Mouse (Mus musculus): ENCODE measurements around the gene Sumf1.

Gene Sumf1

DNA sequence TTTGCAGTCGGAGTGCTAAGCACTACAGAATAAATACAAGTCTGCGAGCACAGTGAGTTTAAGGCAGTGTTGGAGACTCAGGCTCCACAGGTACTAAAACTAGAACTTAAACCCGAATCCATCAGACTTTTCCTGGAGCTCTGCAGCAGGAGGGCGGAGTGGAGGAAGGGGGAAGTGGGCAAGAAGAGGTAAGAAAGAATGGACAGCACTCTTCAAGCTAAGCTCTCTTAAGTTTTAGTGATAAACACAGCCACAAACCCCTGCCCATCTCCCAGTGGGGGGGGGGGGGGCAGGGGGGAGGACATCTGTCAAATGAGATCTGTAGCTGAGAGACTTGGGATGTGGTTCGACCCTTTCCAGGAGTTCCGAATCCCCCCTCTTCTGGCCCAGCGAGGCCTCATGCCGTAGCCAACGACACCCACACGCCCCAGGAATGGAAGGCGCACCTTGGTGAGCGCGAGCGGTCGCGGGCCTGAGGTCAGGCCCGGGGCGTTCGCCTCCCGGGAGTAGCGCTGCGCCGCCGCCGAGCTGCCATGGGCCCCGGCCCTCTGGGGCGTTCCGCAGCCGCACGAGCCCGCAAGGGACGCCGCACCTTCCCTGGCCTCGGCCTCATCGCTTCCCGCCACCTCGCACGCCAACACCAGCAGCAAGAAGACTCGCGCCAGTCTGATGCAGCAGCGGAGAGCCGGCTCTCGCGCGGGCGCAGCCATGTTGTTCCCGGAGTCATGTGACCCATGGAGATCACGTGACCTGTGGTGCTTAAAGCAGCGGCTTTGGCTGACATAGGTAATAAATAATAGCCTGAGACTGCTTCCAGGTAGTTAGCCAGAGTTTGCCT is at the start of gene Sumf1:
TSS of gene Sumf1 (minus strand) at position 736 of the 838 bp plus-strand sequence.
- DNase-seq, result peak; percentile 97

DNA sequence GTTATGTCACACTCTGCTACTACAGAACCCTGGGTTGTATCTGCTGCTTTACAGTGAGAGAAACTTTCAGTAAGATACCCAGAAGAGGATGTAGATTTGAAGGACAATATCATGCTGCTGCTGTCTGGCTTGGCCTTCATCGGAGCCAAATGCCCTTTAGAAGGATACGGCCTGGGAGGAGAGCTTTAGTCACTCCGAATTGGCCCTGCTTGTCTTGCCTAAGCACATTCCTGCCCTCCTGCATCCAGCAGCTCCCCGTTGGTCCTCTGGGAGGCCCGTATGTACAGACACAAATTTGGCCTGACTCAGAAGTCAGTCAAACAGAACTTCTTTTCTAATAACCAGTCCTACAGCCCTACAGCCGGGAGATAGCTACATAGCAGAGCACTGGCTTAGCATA is 49.2 kb upstream of the Sumf1 start:
- DNase-seq, result no peak

- peak; percentile 41 for DNase-seq
These were observed 47.7 kb upstream of the Sumf1 start for GRCm38 (mm10) chr6:108233070-108233469.

DNA sequence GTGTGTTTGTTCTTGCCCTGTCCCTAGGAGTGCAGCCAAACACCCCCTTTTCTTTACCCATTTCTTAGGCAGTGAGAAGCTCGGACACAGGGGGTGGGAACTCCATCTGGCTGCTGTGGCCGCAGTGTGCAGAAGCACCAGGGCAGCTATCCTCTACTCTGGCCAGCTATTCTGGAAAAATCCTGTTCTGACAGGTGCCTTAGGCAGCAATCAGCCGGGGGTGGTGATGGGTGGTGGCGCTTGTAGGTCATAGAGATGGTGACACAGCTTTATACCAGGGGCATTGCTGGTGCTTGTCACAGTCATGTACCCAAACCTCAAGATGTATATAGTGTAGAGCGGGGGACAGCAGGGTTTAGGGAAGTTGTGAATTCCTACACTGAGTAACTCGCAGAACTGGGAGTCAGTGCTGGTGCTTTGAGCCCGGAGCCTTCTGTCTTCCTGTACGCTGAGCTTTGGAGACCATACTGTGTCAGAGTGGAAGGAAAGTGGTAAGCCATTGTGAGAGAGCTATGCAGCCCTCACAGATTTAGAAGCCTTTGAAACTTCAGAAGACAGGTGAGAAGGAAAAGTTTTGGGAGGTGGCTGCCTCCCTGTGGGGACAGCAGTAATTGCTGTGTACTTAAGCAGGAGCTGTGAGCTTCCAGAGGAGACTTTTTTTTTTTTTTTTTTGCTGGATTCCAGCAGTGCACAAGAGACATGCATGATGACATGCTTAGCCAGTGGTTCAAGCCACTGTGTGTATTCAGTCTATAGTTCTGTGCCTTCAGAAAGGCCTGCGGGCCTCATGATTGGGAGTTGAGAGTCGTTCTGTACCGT is 46.7 kb upstream of the Sumf1 start:
- DNase-seq, result no peak

DNA sequence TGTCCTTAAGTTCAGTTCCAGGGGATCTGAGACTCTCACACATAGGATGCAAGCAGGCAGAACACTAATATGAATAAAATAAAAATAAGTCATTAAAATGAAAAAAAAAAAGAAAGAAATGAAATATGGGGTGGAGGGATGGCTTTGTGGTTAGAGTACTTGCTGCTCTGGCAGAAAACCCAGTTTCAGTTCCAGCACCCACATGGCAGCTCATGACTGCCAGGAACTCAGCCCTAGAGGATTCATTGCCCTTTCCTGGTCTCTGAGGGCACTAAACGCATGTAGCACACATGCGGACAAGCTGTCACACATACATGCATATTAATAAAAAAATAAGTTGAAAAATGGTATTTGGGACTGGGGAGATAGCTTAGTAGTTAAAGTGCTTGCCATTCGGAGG is 45.2 kb upstream of the Sumf1 start:
- DNase-seq, result no peak

- no peak for DNase-seq
These were observed 43.2 kb upstream of the Sumf1 start for GRCm38 (mm10) chr6:108228601-108229000.

DNA sequence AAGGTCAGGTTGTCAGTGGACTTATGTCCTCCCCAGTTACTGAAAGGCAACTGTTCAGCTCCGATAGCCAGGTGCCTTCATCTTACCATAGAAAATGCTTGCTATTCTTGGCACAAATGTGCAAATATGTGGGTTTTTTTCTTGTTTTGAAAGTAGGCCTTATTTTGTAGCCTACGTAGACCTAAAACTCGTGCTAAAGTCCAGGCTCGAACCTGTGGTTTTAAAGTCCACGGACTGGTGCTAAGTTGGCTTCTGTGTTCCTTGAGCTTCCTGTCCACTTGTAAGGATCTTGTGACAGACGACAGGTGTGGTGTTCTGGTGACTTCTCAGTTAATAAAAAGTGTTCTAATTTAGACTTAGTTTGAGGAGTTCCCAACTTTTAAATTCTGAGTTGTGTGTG is 42.7 kb upstream of the Sumf1 start:
- no peak for DNase-seq

DNA sequence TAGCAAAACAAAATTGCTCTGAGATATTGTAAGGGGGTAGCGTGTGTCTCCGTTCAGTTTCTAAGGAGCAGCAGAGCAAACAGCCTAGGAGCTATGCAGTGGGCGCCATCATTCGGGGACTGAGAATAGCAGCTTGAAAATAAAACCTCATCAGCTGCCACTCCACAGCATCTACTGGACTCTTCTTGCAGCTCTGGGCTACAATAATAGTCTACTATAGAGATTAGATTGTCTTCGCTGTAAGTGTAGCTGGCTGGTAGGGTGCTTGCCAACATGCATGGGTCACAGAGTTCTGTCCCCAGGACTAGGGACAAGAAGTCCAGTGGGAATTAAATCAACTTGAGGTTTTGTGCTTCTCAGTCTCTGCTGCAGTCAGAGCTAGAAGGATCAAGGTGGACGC is 42.1 kb upstream of the Sumf1 start:
- DNase-seq, result no peak

DNA sequence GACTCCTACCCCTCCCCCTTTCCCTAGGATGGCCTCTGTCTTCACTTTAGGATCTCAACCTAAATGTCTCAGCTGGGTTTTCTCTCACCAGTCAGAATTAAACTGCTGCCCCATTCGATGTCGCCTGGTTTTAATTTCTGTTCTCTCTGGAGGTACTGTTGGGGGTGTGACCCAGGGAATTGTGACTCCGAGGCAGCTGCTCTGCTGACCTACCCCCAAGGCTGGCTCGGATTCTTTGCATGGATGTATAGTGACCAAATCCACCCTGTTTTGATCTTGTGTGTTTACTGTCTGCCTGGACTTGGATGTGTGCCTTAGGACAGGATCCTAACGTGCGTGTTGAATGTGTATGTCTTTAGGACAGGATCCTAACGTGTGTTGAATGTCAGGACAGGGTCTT is 40.8 kb upstream of the Sumf1 start:
- DNase-seq, result no peak

- DNase-seq, result no peak
These were observed 39.6 kb upstream of the Sumf1 start for GRCm38 (mm10) chr6:108225027-108225426.

DNA sequence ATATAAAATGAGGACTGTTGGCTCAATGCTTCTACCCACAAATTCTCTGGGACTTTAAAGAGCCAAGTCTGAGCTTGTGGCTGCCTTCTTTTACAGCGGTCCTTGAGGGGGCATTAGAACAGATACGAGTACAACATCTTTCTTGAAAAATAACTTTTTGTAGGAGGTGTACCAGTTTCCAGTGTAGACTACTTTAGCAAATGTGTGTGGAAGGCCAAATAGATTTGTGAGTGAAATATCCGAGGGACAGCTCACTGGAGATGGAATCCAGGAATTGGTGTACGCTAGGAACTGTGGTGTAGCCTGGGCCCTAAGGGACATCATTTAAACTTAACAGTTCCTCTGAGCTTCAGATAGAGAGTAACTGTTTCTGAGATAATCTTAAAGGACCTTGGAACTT is 39.0 kb upstream of the Sumf1 start:
- DNase-seq, result no peak

- no peak for DNase-seq
These were observed 37.5 kb upstream of the Sumf1 start for GRCm38 (mm10) chr6:108222875-108223274.

DNA sequence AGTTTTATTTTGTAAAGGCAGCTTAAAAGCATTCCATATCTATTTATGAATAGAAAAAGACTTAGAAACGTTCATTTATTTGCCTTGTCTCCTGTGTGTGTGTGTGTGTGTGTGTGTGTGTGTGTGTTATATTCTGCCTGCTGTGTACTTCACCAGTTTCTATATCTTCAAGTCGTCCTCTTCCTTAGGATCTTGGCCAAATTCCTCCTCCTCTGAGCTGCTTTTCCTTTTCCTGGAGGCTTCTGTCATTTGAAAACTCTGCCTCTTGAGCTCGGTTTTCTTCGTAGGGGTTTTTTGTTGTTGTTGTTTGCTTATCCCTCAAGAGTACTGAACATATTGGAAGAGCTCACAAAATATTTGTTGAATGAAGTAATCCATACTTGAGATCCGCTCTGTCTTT is 37.1 kb upstream of the Sumf1 start:
- no peak for DNase-seq

DNA sequence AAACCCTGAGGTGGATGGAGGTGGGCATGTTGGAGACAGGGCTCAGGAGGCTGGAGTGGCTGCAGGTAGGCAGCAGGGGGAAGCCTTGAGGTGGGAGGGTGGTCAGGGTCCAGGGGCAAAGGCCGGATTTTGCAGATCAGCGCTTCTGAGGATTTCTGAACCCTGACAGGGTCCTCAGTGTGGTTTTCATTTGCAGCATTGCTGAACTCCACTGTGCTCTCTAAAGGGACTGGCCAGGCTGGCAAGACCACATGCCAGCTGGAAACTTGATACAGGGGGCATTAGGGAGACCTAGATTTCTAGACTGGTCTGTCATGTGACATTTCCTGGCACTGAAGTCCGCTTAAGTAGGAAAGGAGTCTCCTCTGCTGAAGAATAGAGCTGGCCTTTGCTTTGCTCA is 32.6 kb upstream of the Sumf1 start:
- no peak for DNase-seq

- peak; percentile 38 for DNase-seq
These were observed 31.4 kb upstream of the Sumf1 start for GRCm38 (mm10) chr6:108216832-108217231.

DNA sequence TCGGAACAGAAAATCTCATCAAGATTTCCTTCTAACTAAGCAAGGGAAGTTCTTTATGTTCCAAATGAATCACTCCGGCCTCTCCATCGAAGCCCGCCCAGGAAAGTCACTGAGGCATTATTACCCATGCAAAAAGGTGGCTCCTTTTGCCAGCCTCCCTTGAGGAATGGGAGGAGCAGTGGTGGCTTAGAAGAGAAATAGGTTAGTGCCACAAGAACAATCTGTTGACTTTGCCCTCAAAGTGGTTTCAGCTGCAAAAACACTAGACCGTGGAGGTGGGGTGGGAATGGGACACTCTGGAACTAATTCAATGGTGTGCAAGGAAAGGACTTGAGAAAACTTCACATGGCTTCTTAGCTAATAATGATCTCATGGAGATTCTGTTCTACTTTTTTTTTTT is 30.7 kb upstream of the Sumf1 start:
- peak; percentile 78 for DNase-seq

- DNase-seq, result no peak
These were observed 29.0 kb upstream of the Sumf1 start for GRCm38 (mm10) chr6:108214294-108214925.

DNA sequence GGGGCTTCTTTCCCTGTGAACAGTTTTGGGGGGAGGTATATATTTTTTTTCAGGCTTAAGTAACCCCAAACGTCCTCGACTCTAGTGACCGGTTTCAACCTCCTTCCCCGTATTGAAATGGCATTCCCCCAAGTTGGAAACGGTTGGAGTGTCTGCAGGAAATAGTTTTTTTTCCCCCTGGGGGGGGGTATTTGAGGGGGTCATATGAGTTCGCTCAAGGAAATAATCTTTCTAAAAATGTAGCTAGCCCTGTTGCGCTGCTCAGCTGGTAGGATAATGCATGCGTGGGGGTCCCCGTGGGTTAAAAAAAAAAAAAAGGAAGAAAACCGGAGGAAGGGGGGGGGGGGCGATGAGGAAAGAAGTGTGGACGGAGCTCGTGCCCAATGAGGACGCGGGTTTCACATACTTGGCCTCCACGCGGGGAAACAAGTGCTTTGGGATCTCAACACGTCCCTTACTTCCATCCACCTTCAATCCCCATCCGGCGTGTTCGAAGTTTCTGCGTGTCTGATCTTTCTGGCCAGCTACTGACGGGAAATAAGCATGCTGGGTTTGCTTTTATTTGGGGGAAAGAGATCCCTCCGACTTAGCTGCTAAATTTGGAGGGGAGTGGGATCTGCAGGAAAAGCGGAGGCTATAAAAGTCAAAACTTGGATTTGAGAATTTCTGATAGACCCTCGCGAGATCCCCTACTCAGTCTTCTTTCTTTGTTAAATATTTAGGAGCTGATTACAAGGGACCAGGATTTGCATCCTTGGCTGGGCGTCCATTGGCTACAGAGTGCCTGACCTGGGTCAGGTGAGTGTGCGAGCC is 28.3 kb upstream of the Sumf1 start:
- peak; percentile 45 for DNase-seq

DNA sequence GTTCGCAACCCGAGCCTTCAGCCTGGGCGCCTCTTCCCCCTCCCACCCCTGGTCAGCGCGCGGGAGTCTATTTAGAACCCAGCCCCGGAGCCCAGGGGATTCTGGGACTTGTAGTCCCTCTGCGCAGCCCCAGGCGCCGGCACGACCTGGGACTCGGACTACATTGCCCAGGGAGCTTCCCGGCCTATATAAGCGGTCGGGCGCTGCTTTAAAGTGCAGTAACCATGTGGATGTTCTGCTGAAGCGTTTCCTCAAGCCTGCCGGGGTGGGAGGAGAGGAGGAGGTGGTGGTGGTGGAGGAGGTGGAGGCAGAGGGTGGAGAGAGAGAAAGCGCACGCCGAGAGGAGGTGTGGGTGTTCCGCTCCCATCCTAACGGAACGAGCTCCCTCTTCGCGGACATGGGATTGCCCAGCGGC is 27.5 kb upstream of the Sumf1 start, which contains the start of gene Itpr1:
TSS of gene Itpr1 (plus strand) at position 216 of the 415 bp plus-strand sequence.
- DNase-seq, result peak; percentile 99

DNA sequence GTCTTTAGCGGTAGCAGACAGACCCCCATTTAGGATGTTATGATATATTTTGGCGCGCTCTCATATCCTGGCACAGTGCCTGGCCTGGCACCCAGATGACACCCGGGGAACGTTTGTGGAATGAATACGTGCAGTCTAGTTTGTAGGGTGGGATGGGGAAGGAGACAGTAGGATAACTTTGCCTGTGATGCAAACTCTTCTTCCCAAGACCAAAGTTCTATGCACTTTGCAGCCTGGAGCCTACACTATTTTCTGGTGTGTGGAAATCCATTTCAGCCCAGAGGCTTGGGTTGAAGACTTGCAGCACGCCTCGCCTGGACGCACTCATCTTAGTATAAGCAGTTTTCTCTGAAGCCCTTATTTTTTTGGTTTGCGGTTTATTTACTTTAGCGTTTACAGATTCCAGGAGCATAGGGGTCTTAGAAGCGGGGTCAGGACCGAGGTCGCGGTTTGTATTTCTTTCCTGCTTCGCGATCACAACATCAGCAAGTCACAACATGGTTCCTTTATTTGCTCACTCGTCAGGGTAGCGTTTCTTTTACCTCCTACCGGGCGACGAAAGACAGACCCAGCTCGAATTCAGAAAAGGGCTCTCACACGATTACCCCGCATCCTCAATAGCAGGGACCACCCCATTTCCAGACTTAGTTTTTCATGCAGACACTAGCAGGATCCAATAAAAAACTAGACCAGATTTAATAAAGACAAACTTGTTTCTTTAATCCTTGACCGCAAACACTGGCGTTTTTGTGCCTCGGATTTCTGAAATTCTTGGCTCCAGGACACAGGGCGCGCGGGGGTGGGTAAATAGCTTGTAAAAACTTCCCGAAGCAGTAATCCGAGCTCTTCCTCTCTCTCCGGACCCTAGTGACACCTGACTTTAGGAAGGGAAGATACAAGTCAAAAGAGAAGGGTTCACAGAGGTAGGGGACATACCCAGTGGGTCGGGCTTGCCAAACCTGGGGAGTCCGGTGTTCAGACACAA is 26.8 kb upstream of the Sumf1 start:
- DNase-seq, result no peak

DNA sequence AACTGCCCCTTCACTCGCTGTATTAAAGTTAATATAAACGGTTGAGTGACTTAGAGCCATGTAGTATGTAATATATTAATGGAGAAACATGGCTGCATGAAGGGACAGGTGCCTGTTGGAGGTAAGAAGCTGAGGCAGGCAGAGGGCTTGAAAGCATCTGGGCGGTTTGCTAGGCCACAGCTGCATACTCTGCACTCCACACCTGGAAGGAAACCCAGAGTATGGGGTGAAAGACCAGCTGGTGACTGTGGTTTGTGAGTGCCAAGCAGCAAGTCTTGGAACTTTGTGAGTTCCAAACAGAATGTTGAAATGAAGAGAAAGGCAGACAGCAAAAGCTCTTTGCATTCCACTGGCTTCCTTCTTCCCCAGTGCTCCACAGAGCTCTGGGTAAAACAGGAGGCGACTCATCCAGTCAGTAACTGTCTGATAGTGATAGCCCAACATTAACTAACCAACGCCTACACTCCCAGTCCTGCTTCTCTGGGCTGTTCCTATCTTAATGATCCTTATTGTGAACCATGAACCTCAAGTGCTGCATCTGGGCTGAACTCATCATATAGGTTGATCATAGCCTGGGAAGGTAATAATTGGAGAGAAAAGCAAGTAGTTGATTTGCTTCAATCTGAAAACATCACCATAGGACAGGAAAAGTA is 21.7 kb upstream of the Sumf1 start:
- DNase-seq, result no peak

All from lung, postnatal 36 days (tissue).